Mouse (Mus musculus) heart, embryonic 12.5 days (tissue): ENCODE measurements around the gene B3gat3. TPM values are rescaled to one million over a fixed set of nuclear protein-coding genes. Genes with fewer than 3 reads are reported as not detected.

Experiments used
- ATAC-seq: fragments of 200-750 bp; cut with Nextera tagmentation; 2 replicates; pipeline ENCODE4 v1.8.0; 2017; ENCODE audit warnings: moderate TSS enrichment, moderate library complexity; ENCODE audit not compliant: insufficient number of reproducible peaks, low FRiP score
- H3K27ac ChIP-seq: fragments of 300-500 bp; sonication (generic); 2 replicates; pipeline ENCODE4 v1.5.1; 2016; ENCODE audit warnings: mild to moderate bottlenecking, moderate library complexity; ENCODE audit not compliant: poor library complexity, severe bottlenecking
- H3K27me3 ChIP-seq: fragments of 300-500 bp; sonication (generic); replicated peaks from 2 replicates; pipeline ENCODE4 v1.6.1; 2016; ENCODE audit warnings: mild to moderate bottlenecking, moderate library complexity
- H3K36me3 ChIP-seq: fragments of 300-500 bp; sonication (generic); 2 replicates; pipeline ENCODE4 v1.6.1; 2016; ENCODE audit warnings: mild to moderate bottlenecking, moderate library complexity
- H3K4me1 ChIP-seq: fragments of 300-500 bp; sonication (generic); replicated peaks from 2 replicates; pipeline ENCODE4 v1.6.1; 2016; ENCODE audit warnings: mild to moderate bottlenecking
- H3K4me2 ChIP-seq: fragments of 300-500 bp; sonication (generic); 2 replicates; pipeline ENCODE4 v1.6.1; 2016; ENCODE audit warnings: mild to moderate bottlenecking, moderate library complexity
- H3K4me3 ChIP-seq: fragments of 300-500 bp; sonication (generic); 2 replicates; pipeline ENCODE4 v1.5.1; 2016; ENCODE audit warnings: mild to moderate bottlenecking
- H3K9ac ChIP-seq: fragments of 300-500 bp; sonication (generic); 2 replicates; pipeline ENCODE4 v1.6.1; 2016; ENCODE audit warnings: mild to moderate bottlenecking, moderate library complexity
- H3K9me3 ChIP-seq: fragments of 300-500 bp; sonication (generic); replicated peaks from 2 replicates; pipeline ENCODE4 v1.6.1; 2016; ENCODE audit warnings: mild to moderate bottlenecking, moderate library complexity
- WGBS: fragments of 180-500 bp; shearing (Covaris S2); methylation state at CpG from one replicate; pipeline ENCODE4 v1.1.7; 2016; 5-methylcytosine and 5-hydroxymethylcytosine counted together
- polyA plus RNA-seq: library from polyadenylated mRNA; unstranded; fragments of >200 nt; fragmentation: Nextera tagmentation; extraction: Ambion mirVana; gene quantifications from 2 replicates; pipeline ENCODE4 v1.2.1, GENCODE M21; 2016

Gene B3gat3
- polyA plus RNA-seq, 1 experiment from 2014 or later: 46.8 TPM

DNA sequence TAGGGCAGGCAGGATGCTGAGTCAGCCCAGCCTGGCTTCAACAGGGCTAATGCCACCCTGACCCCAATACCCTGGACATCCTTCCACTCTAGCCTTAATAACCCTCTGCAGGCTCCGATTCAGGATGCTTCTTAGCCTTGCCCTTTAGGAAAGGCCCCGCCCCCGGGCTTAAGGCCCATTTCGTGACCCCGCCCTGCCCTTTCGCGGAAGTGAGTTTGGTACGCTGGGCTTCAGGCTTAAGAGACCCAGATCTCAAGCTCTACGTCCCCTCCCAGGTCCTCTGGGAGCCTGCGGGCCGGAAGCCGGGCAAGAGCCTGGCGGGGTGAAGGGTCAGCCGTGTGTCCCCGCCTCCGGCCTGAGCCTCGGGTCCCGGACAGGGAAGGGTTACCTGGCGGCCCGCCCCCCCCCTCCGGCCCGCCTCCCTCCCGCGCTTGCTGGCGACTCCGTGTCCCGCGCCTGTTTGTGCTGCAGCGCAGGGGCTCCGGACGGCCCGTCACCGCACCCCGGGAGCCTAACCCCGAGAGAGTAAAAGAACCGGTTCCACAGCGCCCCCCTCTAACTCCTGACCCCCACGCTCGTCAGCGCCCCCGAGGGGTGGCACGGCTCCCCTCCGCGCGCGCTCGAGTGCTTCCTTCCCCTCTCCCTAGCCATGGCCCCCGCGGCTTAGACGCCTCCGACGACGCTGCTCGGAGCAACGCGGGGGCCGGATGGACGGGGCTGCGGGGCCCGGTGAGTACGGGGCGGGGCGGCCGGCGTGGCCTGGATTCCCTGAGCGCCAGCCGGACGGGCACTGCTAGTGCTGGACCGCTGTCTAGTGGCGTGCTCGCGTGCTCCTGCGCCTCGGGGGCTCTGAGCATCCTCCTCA, 9.3 kb downstream of the B3gat3 start, which contains the start of the genes Rom1 and Eml3:
Gene Rom1, minus strand, starts transcription at position 133 of the 865 bp plus-strand sequence.
Gene Eml3, plus strand, starts transcription at position 329 of the 865 bp plus-strand sequence.
- peaks cover 18% of the 10 kb centered on the region for H3K4me1 ChIP-seq
- H3K9me3 ChIP-seq: no peaks in the 10 kb centered on the region
- H3K9ac ChIP-seq: peak within 1 kb of the TSS; percentile 85
- H3K4me3 ChIP-seq: peak within 1 kb of the TSS; percentile 70
- no peaks in the 10 kb centered on the region; the same call in 1 of the 2 replicates for H3K27me3 ChIP-seq
- H3K27ac ChIP-seq: peak within 1 kb of the TSS; percentile 75
- peak within 1 kb of the TSS; percentile 82 for H3K4me2 ChIP-seq
- H3K36me3 ChIP-seq: peaks cover 50% of the 10 kb centered on the region
- ATAC-seq: peak; percentile 85
- whole genome bisulfite sequencing: under 1% methylated on average over 74 of the region's 74 CpGs

GRCm38 (mm10) chr19:8930117-8930516, 9.9 kb downstream of the B3gat3 start:
- H3K36me3 ChIP-seq: peaks cover 55% of the 10 kb centered on the region
- H3K9me3 ChIP-seq: no peaks in the 10 kb centered on the region
- H3K4me3 ChIP-seq: peak overlapping the region; percentile 70
- no peak for ATAC-seq
- no peak overlapping the region for H3K27ac ChIP-seq
- peak overlapping the region; percentile 82 for H3K4me2 ChIP-seq
- H3K9ac ChIP-seq: peak overlapping the region; percentile 85
- H3K27me3 ChIP-seq: no peaks in the 10 kb centered on the region; the same call in 1 of the 2 replicates
- WGBS: 12% methylated on average over 11 of the region's 11 CpGs
- peaks cover 18% of the 10 kb centered on the region for H3K4me1 ChIP-seq

DNA sequence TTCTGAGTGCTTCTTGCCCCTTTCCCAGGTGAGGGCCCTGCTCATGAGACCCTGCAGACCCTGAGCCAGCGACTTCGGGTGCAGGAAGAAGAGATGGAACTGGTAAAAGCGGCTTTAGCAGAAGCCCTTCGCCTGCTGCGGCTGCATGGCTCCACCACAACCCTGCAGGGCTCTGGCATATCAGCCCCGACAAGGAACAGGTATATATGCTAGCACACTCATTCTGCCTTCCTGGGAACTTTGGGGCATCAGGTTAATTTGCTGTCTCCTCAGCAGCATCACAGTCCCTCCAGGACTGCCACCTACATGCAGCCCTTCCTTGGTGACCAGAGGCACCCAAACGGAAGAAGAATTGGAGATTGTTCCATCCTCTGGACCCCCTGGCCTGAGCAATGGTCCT, 10.6 kb downstream of the B3gat3 start:
- WGBS: 78% methylated on average over 7 of the region's 7 CpGs
- Histone ChIP-seq H3K9ac (peak overlapping the region; percentile 85), H3K27me3 (no peaks in the 10 kb centered on the region; the same call in 1 of the 2 replicates), H3K9me3 (no peaks in the 10 kb centered on the region), H3K4me1 (peaks cover 18% of the 10 kb centered on the region), H3K4me3 (peak overlapping the region; percentile 70), H3K27ac (no peak overlapping the region), H3K36me3 (peaks cover 54% of the 10 kb centered on the region), H3K4me2 (peak overlapping the region; percentile 82)
- no peak for ATAC-seq

DNA sequence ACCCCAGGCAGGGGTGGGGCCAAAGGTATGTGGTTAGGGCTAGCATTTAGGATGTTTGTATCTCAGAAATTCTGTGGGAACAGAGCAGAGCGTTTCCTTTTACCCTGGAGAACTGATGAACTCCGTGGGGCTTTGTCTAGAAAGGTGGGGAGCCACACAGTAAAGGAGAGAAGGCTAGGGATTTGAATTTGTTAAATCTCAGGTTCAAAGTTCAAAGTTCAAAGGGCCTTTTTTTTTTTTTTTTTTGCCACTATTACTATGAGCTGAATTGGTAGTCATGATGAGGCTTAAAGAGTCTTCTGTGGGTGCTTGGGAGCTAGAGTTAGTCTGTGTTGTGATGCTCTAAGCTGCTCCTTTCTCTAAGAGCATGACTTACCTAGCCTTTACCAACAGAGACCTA, 16.6 kb downstream of the B3gat3 start:
- H3K4me3 ChIP-seq: no peak overlapping the region
- no peak overlapping the region for H3K4me2 ChIP-seq
- H3K9me3 ChIP-seq: no peaks in the 10 kb centered on the region
- WGBS: 91% methylated on average over 2 of the region's 2 CpGs
- peaks cover 13% of the 10 kb centered on the region for H3K4me1 ChIP-seq
- H3K27me3 ChIP-seq: no peaks in the 10 kb centered on the region
- no peak overlapping the region for H3K9ac ChIP-seq
- H3K36me3 ChIP-seq: peaks cover 61% of the 10 kb centered on the region
- no peak for ATAC-seq
- no peak overlapping the region for H3K27ac ChIP-seq

GRCm38 (mm10) chr19:8940526-8941133, 20.5 kb downstream of the B3gat3 start:
- peak overlapping the region; percentile 77; the same call in 1 of the 2 replicates for H3K9ac ChIP-seq
- peaks cover 35% of the 10 kb centered on the region for H3K4me1 ChIP-seq
- H3K27me3 ChIP-seq: no peaks in the 10 kb centered on the region
- no peaks in the 10 kb centered on the region for H3K9me3 ChIP-seq
- peaks cover 53% of the 10 kb centered on the region for H3K36me3 ChIP-seq
- H3K4me2 ChIP-seq: peak overlapping the region; percentile 72
- WGBS: 78% methylated on average over 15 of the region's 15 CpGs
- H3K4me3 ChIP-seq: no peak overlapping the region
- no peak for ATAC-seq
- no peak overlapping the region for H3K27ac ChIP-seq

DNA sequence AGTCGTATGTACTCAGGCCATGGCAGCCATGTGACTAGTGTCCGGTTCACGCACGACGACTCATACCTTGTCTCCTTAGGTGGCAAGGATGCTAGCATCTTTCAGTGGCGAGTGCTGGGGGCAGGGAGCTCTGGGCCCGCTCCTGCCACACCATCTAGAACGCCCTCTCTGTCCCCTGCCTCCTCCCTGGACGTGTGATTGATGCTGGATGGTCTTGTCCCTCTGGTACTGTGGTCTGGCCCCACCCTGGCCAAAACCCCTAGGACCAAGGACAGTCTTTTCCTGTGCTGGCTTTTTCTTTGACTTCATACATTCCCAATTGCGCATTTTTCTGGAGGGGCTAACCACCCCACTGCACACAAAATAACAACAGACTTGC, 21.0 kb downstream of the B3gat3 start:
- Histone ChIP-seq H3K4me3 (peak overlapping the region; percentile 88), H3K4me1 (peaks cover 35% of the 10 kb centered on the region), H3K9me3 (no peaks in the 10 kb centered on the region), H3K27me3 (no peaks in the 10 kb centered on the region), H3K27ac (peak overlapping the region; percentile 70; the same call in 1 of the 2 replicates), H3K4me2 (peak overlapping the region; percentile 72), H3K36me3 (peaks cover 53% of the 10 kb centered on the region), H3K9ac (peak overlapping the region; percentile 77)
- 36% methylated on average over 10 of the region's 10 CpGs for WGBS
- no peak for ATAC-seq

GRCm38 (mm10) chr19:8941515-8942217, 21.5 kb downstream of the B3gat3 start, which contains the start of gene Mta2:
Gene Mta2 (plus strand): TSS chr19:8941875.
- WGBS: under 1% methylated on average over 64 of the region's 64 CpGs
- Histone ChIP-seq H3K4me3 (peak within 1 kb of the TSS; percentile 88), H3K27me3 (no peaks in the 10 kb centered on the region), H3K4me1 (peaks cover 35% of the 10 kb centered on the region), H3K4me2 (peak within 1 kb of the TSS; percentile 72), H3K27ac (peak within 1 kb of the TSS; percentile 97), H3K9ac (peak within 1 kb of the TSS; percentile 98), H3K36me3 (peaks cover 54% of the 10 kb centered on the region), H3K9me3 (no peaks in the 10 kb centered on the region)
- ATAC-seq: peak; percentile 93

DNA sequence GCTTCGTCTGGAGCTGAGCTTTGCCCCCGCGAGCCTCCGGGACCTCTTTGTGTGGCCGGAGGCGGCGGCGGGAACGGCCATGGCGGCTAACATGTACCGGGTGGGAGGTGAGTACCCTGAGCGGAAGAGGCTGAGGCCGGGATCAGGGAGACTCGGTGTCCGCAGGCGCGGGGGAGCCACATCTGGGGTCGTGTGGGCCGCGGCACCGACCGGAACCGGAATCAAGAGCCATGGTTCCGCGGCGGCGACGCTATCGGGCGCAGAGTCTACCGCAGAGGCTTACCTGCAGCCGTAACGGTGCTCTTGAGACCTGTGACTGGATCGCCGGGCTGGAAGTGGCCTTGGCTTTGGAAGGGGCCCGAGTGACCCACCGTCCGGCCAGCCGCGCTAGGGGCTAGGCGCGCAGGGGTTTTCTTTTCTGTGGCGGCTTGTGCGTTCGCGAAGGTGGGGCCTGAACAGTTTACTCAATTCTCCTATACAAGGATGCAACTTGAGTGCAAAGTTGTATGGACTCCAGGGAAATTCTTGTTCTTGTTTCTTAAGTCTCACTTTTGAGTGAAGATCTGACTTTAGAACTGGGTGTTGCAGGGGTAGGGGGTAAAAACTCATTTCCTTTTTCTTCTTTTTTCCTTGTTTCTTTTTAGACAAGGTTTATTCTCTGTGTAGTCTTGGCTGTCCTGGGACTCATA, 22.2 kb downstream of the B3gat3 start:
- Histone ChIP-seq H3K27ac (peak overlapping the region; percentile 97), H3K4me1 (peaks cover 35% of the 10 kb centered on the region), H3K27me3 (no peaks in the 10 kb centered on the region), H3K9ac (peak overlapping the region; percentile 98), H3K4me3 (peak overlapping the region; percentile 88), H3K4me2 (peak overlapping the region; percentile 72), H3K36me3 (peaks cover 55% of the 10 kb centered on the region), H3K9me3 (no peaks in the 10 kb centered on the region)
- peak; percentile 68 for ATAC-seq
- under 1% methylated on average over 46 of the region's 46 CpGs for WGBS

DNA sequence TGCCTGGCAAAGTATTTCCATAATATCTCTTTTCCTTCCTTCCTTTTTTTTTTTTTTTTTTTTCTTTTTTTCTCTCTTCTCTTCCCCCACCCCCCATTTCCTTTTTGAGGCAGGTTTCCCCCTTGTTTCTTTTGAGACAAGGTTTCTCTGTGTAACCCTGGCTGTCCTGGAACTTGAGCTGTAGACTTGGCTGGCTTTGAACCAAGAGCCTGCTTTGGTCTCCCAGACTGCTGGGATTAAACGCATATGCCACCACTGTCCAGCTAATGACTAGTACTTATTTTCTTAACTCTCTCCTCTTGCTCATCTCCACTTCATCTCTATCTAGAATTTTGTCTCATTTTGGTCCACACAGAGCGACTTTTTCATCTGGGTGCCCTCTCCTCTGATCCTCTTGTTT, 22.9 kb downstream of the B3gat3 start:
- Histone ChIP-seq H3K4me2 (peak overlapping the region; percentile 72), H3K36me3 (peaks cover 57% of the 10 kb centered on the region), H3K9me3 (no peaks in the 10 kb centered on the region), H3K4me3 (peak overlapping the region; percentile 88), H3K4me1 (peaks cover 35% of the 10 kb centered on the region), H3K9ac (peak overlapping the region; percentile 98), H3K27me3 (no peaks in the 10 kb centered on the region), H3K27ac (peak overlapping the region; percentile 97)
- WGBS: 60% methylated on average over 2 of the region's 2 CpGs
- no peak for ATAC-seq

- no peak for ATAC-seq
- Histone ChIP-seq H3K9me3 (no peaks in the 10 kb centered on the region), H3K4me2 (peak overlapping the region; percentile 72), H3K36me3 (peaks cover 58% of the 10 kb centered on the region), H3K4me3 (peak overlapping the region; percentile 88), H3K9ac (peak overlapping the region; percentile 62; the same call in 1 of the 2 replicates), H3K27me3 (no peaks in the 10 kb centered on the region), H3K4me1 (peaks cover 35% of the 10 kb centered on the region), H3K27ac (peak overlapping the region; percentile 5)
- 37% methylated on average over 5 of the region's 5 CpGs for WGBS
Observed at GRCm38 (mm10) chr19:8944062-8944461, 23.9 kb downstream of the B3gat3 start.
